Mouse (Mus musculus) ES-E14 (cell line): ENCODE measurements around the gene Sipa1l3. TPM values are rescaled to one million over a fixed set of nuclear protein-coding genes. Genes with fewer than 3 reads are reported as not detected.

Experiments
- DNase-seq: peaks from one replicate; pipeline ENCODE4 v3.0.0-alpha.2; 2013; ENCODE audit warnings: low read depth, low spot score
- H3K27ac ChIP-seq: 2 replicates; pipeline ENCODE4 v1.5.1; 2012; ENCODE audit warnings: low read depth, mild to moderate bottlenecking, low read length, moderate library complexity, mixed read lengths; ENCODE audit not compliant: poor library complexity, insufficient read depth, severe bottlenecking
- H3K36me3 ChIP-seq: 2 replicates; pipeline ENCODE4 v1.6.1; 2012; ENCODE audit warnings: mild to moderate bottlenecking, low read length, moderate library complexity, mixed read lengths; ENCODE audit not compliant: control insufficient read depth, poor library complexity, insufficient read depth, severe bottlenecking
- H3K4me1 ChIP-seq, 2 experiments: fragments of 150-350 bp in 1 of 2; sonication (generic) in 1 of 2; 2 replicates each; pipeline ENCODE4 v1.6.1; 2012; ENCODE audit warnings: low read length in 2 of 2, mild to moderate bottlenecking in 1 of 2, mixed read lengths in 1 of 2; ENCODE audit not compliant: control insufficient read depth in 2 of 2, insufficient read depth in 2 of 2, poor library complexity in 1 of 2
- H3K4me3 ChIP-seq, 2 experiments: fragments of 150-350 bp in 1 of 2; sonication (generic) in 1 of 2; 2 replicates each; pipeline ENCODE4 v1.5.1; 2012; ENCODE audit warnings: low read length in 2 of 2, low read depth in 1 of 2, mild to moderate bottlenecking in 1 of 2, mixed read lengths in 1 of 2; ENCODE audit not compliant: insufficient read depth in 1 of 2, poor library complexity in 1 of 2, severe bottlenecking in 1 of 2
- H3K9ac ChIP-seq: 2 replicates; pipeline ENCODE4 v1.6.1; 2012; ENCODE audit warnings: low read depth, mild to moderate bottlenecking, low read length, mixed read lengths; ENCODE audit not compliant: poor library complexity, insufficient read depth, severe bottlenecking
- H3K9me3 ChIP-seq: fragments of 150-350 bp; sonication (generic); 2 replicates; pipeline ENCODE4 v1.6.1; 2012; ENCODE audit warnings: low read depth, mild to moderate bottlenecking, low read length; ENCODE audit not compliant: control insufficient read depth, insufficient read depth
- CHD2 ChIP-seq: IDR thresholded peaks from 2 replicates; pipeline ENCODE4 v1.6.1; 2014; ENCODE audit warnings: mild to moderate bottlenecking, low read depth, low read length, inconsistent platforms
- HCFC1 ChIP-seq: IDR thresholded peaks from 2 replicates; pipeline ENCODE4 v1.6.1; 2012; ENCODE audit warnings: low read length, inconsistent platforms, borderline replicate concordance; ENCODE audit not compliant: insufficient read depth
- MAFK ChIP-seq: IDR thresholded peaks from 2 replicates; pipeline ENCODE4 v1.6.1; 2014; ENCODE audit warnings: mild to moderate bottlenecking, low read depth, low read length, inconsistent platforms; ENCODE audit not compliant: insufficient read depth
- ZC3H11A ChIP-seq: IDR thresholded peaks from 2 replicates; pipeline ENCODE4 v1.6.1; 2012; ENCODE audit warnings: low read depth, mild to moderate bottlenecking, inconsistent platforms, low read length, borderline replicate concordance
- ZNF384 ChIP-seq: IDR thresholded peaks from 2 replicates; pipeline ENCODE4 v1.6.1; 2012; ENCODE audit warnings: low read depth, low read length, inconsistent platforms
- in situ Hi-C, 2 experiments: fragments of 600-800 bp; cut with MboI; formaldehyde crosslinking; loops; one replicate each; pipeline ENCODE4 v1.15.1; 2025; ENCODE audit warnings: low sequenced_read_pairs in 2 of 2, inconsistent platforms in 1 of 2; ENCODE audit not compliant: unreplicated experiment in 2 of 2
- total RNA-seq: library from RNA; depleted of rRNA; stranded (reverse); fragments of 300-350 nt; gene quantifications from 2 replicates; pipeline ENCODE4 v1.2.3, GENCODE M21; 2012

Sipa1l3 gene
- total RNA-seq, 1 experiment: 27.5 TPM

GRCm38 (mm10) chr7:29288942-29289638, 229.4 kb downstream of the Sipa1l3 start, which contains the start of gene Ppp1r14a:
Ppp1r14a (plus strand) TSS chr7:29289308.
- peaks cover 2% of the 10 kb centered on the region; the same call in 1 of the 2 replicates for H3K36me3 ChIP-seq
- in situ Hi-C loops: no loop called here
- no peak within 1 kb of the TSS for H3K27ac ChIP-seq
- no peaks in the 10 kb centered on the region for H3K9me3 ChIP-seq
- H3K4me1 ChIP-seq: peaks cover 9 to 29% of the 10 kb centered on the region in 2 experiments; a peak in 3 of 4 replicates
- H3K4me3 ChIP-seq: peak within 1 kb of the TSS; percentile 75 to 83
- TF ChIP-seq CHD2: no peak
- peak; percentile 70 for DNase-seq
- H3K9ac ChIP-seq: peak within 1 kb of the TSS; percentile 61

GRCm38 (mm10) chr7:29288079-29288478, 230.4 kb downstream of the Sipa1l3 start:
- no peak for TF ChIP-seq HCFC1
- TF ChIP-seq ZC3H11A: no peak
- no peak for TF ChIP-seq CHD2
- TF ChIP-seq ZNF384: no peak
- no peak for TF ChIP-seq MAFK
- no peak for DNase-seq

GRCm38 (mm10) chr7:29287481-29287880, 231.0 kb downstream of the Sipa1l3 start:
- H3K9ac ChIP-seq: no peak overlapping the region
- in situ Hi-C loops: no loop called here
- DNase-seq: no peak
- no peaks in the 10 kb centered on the region; the same call in 1 of the 2 replicates for H3K36me3 ChIP-seq
- no peaks in the 10 kb centered on the region for H3K9me3 ChIP-seq
- H3K27ac ChIP-seq: no peak overlapping the region
- H3K4me3 ChIP-seq: no peak overlapping the region
- TF ChIP-seq HCFC1: no peak
- TF ChIP-seq MAFK: no peak
- TF ChIP-seq ZNF384: no peak
- no peak for TF ChIP-seq CHD2
- no peak for TF ChIP-seq ZC3H11A
- H3K4me1 ChIP-seq: peaks cover 4 to 20% of the 10 kb centered on the region in 2 experiments; a peak in 3 of 4 replicates

More at GRCm38 (mm10) chr7:29288079-29288478, 230.4 kb downstream of the Sipa1l3 start:
- Histone ChIP-seq H3K4me1 (peaks cover 8 to 24% of the 10 kb centered on the region in 2 experiments; a peak in 3 of 4 replicates), H3K27ac (no peak overlapping the region), H3K36me3 (peaks cover 2% of the 10 kb centered on the region; the same call in 1 of the 2 replicates), H3K4me3 (no peak overlapping the region), H3K9me3 (no peaks in the 10 kb centered on the region), H3K9ac (no peak overlapping the region)
- in situ Hi-C loops: no loop called here

- Histone ChIP-seq H3K4me1 (peaks cover 3 to 11% of the 10 kb centered on the region in 2 experiments; a peak in 1 of 4 replicates), H3K27ac (no peak overlapping the region), H3K36me3 (no peaks in the 10 kb centered on the region), H3K9me3 (no peaks in the 10 kb centered on the region), H3K4me3 (no peak overlapping the region), H3K9ac (no peak overlapping the region)
- in situ Hi-C loops: no loop called here
- no peak for DNase-seq
- no peak for TF ChIP-seq ZNF384
These were observed 233.9 kb downstream of the Sipa1l3 start for GRCm38 (mm10) chr7:29284523-29284922.

- TF ChIP-seq ZC3H11A: no peak
- TF ChIP-seq CHD2: no peak
- no peak for TF ChIP-seq MAFK
- TF ChIP-seq HCFC1: no peak
- no peak for TF ChIP-seq ZNF384
- H3K27ac ChIP-seq: no peak overlapping the region
- peaks cover 3% of the 10 kb centered on the region; the same call in 1 of the 2 replicates for H3K36me3 ChIP-seq
- in situ Hi-C loops: no loop called here
- DNase-seq: no peak
- H3K4me3 ChIP-seq: no peak overlapping the region
- no peak overlapping the region for H3K9ac ChIP-seq
- H3K4me1 ChIP-seq: peaks cover 3 to 11% of the 10 kb centered on the region in 2 experiments; a peak in 1 of 4 replicates
- H3K9me3 ChIP-seq: no peaks in the 10 kb centered on the region
These were observed 234.6 kb downstream of the Sipa1l3 start for GRCm38 (mm10) chr7:29283876-29284275.
